Mouse (Mus musculus): ENCODE results near the gene Msh5. TPM values are rescaled to one million over a fixed set of nuclear protein-coding genes. Genes with fewer than 3 reads are reported as not detected.

Gene Msh5
- polyA plus RNA-seq (2016; fragmentation: Nextera tagmentation; extraction: Ambion mirVana): 5.2 and 5.4 TPM in 2 replicates

DNA sequence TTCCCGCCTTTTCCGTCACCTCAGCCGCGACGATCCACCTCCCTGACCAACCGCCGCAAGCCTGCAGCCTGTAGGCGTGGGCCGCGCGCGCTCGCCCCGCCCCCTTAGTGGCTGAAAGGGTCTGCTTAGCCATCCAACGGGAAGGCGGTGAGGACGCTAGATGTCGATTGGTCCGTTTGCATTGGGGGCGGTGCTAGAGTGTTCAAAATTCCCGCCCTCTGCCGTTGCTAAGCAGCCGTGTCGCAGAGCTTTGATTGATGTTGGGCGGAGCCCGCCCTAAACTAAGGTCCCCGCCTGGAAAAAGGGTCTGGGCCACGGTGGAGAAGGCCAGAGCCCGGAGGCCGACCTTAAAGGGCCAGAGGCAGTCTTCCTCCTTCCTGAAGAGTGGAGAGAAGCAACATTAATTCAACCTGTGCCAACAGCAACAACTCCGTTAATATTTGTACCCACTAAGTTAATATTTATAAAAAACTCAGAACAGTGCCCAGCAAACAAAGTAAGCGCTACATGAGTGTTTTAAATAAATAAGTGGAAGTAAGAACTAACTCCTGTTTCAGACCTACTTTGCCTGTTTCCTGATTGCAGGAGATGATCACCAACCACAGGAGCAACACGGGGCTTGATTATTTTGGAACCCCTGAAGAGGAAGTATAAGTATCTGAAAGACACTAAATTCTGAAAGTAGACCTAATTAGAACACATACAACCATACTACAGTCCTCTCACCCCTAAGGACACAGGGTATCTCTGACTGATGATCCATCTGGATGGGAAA, at the start of gene Msh5:
Msh5 (minus strand) TSS at position 65 of the 775 bp plus-strand sequence.
- WGBS: 3% methylated on average over 33 of the region's 33 CpGs

DNA sequence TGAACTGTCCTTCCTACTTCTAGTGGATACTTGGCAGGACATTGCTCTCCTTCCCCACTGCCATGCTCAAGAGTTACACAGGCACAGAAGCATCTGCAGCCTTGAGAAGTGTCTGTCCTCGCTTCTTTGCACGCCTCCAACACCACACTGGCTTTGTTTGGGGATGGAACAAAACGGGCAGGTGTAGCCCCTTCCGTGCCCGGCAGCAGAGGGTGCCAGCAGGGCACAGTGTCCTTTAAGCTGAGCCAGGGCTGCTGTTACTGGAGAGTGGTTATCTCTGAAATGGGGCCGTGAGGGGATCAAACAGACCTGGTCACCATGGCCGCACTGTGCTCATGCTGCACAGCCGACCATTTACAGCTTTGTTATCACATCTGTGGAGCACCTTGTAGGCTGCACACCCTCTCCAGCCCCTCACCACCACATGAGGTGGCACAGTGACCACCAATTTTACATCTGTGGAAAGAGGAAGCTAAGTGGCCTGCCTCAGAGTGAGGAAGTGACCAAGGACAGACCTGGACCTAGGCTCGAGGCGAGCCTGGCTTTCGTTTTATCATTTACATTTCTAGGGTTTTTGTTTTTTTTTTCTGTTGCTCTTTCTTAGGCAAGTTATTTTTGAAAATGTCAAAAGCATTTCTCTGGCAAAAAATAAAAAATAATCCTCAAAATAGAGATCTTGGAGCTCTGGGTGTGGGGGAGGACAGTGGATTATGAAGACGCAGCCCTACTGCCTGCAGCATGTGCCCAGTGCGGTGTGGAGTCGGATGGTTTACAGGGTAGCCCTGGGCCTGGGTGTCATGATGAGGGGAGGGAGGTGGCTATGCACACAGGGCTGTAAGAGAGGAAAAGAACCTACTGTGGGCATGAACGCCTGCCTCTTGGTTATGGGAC, 48.2 kb upstream of the Msh5 start:
- no peak overlapping the region for H3K27ac ChIP-seq
- no peak overlapping the region for H3K4me3 ChIP-seq
- H3K4me1 ChIP-seq: peaks cover 9% of the 10 kb centered on the region
- 92% methylated on average over 15 of the region's 15 CpGs for WGBS
- H3K36me3 ChIP-seq: peaks cover 89% of the 10 kb centered on the region
- no peak for DNase-seq (ENCODE audit: low spot score)
- H3K9me3 ChIP-seq (replicated peaks): no peaks in the 10 kb centered on the region
- H3K27me3 ChIP-seq (ENCODE audit: low read depth, poor library complexity, severe bottlenecking): no peaks in the 10 kb centered on the region

More for the DNA sequence above, at the start of gene Msh5:
- peak; percentile 99 for DNase-seq (ENCODE audit: low spot score)
- Histone ChIP-seq H3K4me3 (peak within 1 kb of the TSS; percentile 70), H3K4me1 (peaks cover 72% of the 10 kb centered on the region), H3K27ac (peak within 1 kb of the TSS; percentile 97), H3K9me3 (replicated peaks) (no peaks in the 10 kb centered on the region), H3K36me3 (no peaks in the 10 kb centered on the region), H3K27me3 (ENCODE audit: low read depth, poor library complexity, severe bottlenecking) (no peaks in the 10 kb centered on the region)

DNA sequence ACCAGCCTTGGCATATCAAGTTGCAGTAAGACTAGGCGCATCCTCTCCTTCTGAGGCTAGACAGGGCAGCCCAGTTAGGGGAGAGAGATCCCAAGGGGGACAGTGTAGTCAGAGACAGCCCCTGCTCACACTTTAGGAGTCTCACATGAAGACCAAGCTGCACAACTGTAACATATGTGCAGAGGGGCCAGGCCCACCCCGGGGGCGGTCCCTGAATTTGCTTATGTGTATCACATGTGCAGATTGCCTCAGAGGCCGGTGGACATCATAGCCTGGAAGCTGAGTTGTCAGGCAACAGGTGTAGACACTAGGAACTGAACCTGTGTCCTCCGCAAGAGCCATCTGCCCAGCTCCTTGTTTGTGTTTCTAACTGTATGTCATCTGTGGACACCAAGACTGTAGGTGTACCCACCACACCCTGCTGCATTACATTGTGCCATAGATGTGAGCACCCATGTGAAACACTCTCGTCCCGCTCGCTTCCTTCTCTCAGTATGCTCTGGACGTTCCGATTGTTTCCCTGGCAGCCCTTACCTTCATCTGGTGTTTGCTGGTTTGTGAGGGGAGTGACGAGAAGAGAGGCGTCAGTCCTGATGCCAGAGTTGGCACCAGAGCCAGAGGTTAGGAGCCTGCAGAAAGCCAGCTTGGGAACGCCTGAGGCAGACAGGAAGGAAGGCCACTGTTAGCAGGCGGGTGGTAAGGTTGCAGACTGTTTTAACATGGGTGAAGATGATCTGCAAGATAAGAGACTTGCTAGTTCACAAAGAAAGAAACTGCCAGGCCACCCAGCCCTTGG, 46.1 kb upstream of the Msh5 start:
- no peaks in the 10 kb centered on the region for H3K27me3 ChIP-seq (ENCODE audit: low read depth, poor library complexity, severe bottlenecking)
- WGBS: 93% methylated on average over 14 of the region's 14 CpGs
- peaks cover 11% of the 10 kb centered on the region for H3K4me1 ChIP-seq
- H3K9me3 ChIP-seq (replicated peaks): no peaks in the 10 kb centered on the region
- H3K36me3 ChIP-seq: peaks cover 69% of the 10 kb centered on the region
- DNase-seq (ENCODE audit: low spot score): no peak
- no peak overlapping the region for H3K4me3 ChIP-seq
- no peak overlapping the region for H3K27ac ChIP-seq

DNA sequence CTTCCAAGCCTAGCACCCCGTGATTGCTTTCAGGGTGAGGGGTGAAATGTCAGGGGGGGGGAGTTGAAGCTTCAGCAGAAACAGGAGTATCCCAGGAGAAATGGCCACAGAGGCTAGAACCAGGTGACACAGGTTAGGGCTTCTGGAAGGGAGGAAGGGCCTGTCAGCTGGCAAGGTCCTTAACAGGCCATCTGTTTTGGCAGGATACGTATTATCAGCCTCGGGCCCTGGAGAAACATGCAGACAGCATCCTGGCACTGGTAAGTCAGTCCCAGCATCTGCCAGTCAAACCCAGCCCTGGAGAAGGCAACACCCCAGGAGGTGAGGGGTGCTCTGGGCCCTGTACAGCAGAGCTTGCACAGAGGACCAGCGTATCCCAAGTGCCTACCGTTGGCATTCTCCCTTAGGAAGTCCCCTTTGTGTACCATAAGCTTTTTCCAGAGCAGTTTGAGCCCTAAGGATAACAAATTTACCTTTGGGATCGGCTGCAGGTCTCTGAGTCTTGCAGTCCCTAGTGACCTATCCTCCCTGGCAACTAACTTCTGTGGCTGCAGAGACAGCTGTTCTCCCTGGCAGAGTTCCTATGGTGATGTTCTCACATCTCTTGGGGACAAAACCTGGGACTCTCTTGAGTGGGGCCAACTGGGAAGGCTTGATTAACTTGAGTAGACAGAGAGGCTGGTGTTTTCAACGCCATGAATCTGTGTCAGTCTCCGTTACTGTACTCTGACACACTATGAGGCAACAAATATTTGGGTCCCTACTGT, 43.8 kb upstream of the Msh5 start:
- H3K4me3 ChIP-seq: peak overlapping the region; percentile 78
- 80% methylated on average over 8 of the region's 8 CpGs for WGBS
- H3K4me1 ChIP-seq: peaks cover 11% of the 10 kb centered on the region
- no peak overlapping the region for H3K27ac ChIP-seq
- no peaks in the 10 kb centered on the region for H3K9me3 ChIP-seq (replicated peaks)
- no peaks in the 10 kb centered on the region for H3K27me3 ChIP-seq (ENCODE audit: low read depth, poor library complexity, severe bottlenecking)
- H3K36me3 ChIP-seq: peaks cover 48% of the 10 kb centered on the region
- no peak for DNase-seq (ENCODE audit: low spot score)

DNA sequence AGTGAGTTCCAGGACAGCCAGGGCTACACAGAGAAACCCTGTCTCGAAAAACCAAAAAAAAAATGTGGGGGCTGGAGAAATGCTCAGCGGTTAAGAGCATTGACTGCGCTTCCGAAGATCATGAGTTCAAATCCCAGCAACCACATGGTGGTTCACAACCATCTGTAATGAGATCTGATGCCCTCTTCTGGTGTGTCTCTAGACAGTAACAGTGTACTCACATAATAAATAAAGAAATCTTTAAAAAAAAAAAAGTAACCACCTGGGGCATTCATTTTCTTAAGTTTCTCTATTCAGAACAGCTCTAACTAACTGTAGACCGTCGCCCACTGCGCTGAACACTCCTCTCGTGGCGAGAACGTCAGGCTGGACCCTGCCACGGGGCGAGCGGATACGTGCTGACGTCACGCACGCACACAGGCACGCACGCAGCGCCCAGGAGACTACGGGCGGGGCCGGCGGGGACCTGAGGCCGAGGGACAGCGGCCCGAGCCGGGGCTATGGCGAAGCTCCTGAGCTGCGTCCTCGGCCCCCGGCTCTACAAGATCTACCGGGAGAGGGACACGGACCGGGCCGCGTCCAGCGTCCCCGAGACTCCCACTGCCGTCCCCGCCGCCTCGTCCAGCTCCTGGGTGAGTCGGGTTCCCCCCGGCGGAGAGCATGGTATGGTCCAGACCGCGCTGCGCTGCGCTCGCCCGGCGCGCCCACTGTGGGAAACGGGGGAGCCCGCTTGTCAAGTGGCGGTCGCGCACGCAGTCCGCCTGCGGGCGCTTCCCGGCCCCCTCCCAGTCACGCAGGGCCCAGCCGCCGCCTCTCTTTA, 42.5 kb upstream of the Msh5 start, which contains the start of gene Abhd16a:
Abhd16a (plus strand) TSS at position 439 of the 820 bp plus-strand sequence.
- DNase-seq (ENCODE audit: low spot score): peak; percentile 97
- Histone ChIP-seq H3K4me1 (peaks cover 11% of the 10 kb centered on the region), H3K9me3 (replicated peaks) (no peaks in the 10 kb centered on the region), H3K27ac (peak within 1 kb of the TSS; percentile 98), H3K27me3 (ENCODE audit: low read depth, poor library complexity, severe bottlenecking) (no peaks in the 10 kb centered on the region), H3K36me3 (peaks cover 36% of the 10 kb centered on the region), H3K4me3 (peak within 1 kb of the TSS; percentile 78)
- 3% methylated on average over 67 of the region's 67 CpGs for WGBS

DNA sequence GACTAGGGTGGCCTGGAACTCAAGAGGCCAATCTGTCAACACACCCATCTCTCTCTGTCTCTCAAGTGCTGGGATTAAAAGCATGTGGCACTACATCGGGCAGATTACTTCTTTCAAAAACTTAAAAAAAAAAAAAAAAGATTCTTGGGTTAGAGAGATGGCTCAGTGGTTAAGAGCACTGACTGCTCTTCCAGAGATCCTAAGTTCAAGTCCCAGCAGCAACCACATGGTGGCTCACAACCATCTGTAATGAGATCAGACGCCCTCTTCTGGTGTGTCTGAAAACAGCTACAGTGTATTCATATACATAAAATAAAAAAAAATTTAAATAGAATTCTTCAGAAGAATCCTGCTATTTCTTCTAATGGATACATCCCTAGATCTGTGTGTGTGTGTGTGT, 41.6 kb upstream of the Msh5 start:
- no peak overlapping the region for H3K4me3 ChIP-seq
- peaks cover 28% of the 10 kb centered on the region for H3K36me3 ChIP-seq
- WGBS: 56% methylated on average over 2 of the region's 2 CpGs
- no peak overlapping the region for H3K27ac ChIP-seq
- DNase-seq (ENCODE audit: low spot score): no peak
- H3K27me3 ChIP-seq (ENCODE audit: low read depth, poor library complexity, severe bottlenecking): no peaks in the 10 kb centered on the region
- no peaks in the 10 kb centered on the region for H3K9me3 ChIP-seq (replicated peaks)
- peaks cover 11% of the 10 kb centered on the region for H3K4me1 ChIP-seq

DNA sequence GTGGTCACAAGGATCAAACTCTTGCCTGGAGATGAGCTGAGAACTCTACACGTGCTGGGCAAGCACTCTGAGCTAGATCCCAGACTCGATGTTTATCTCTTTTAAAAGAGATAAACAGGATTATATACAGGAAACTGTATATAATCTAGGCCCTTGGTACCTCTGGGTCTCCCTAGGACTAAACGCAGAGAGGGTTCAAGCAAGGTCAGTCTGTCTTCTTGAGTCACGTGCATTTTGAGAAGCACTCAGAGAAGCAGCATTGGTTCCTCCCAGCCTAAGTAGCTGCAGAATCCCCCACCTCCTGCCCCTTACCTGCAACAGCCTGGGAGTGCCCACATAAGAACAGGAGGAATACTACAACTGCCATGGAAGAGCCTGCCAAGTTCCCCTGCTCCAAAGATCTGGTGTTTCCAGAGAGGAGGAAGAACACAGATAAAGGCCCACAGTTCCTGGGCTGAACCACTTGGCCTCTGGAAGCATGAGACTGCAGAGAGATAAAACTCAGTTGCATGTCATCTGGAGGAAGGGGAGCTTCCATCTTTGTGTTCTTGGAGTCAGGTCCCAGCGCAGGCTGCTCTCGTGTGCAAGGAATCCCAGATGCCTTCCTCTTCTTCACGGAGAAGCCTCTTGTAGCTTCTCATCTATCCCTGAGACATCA, 38.8 kb upstream of the Msh5 start, which contains the start of gene Ly6g6f:
Ly6g6f (minus strand) TSS at position 403 of the 658 bp plus-strand sequence.
- no peaks in the 10 kb centered on the region for H3K9me3 ChIP-seq (replicated peaks)
- H3K36me3 ChIP-seq: peaks cover 2% of the 10 kb centered on the region; the same call in 1 of the 2 replicates
- no peak within 1 kb of the TSS for H3K27ac ChIP-seq
- no peak within 1 kb of the TSS for H3K4me3 ChIP-seq
- WGBS: 84% methylated on average over 7 of the region's 7 CpGs
- no peaks in the 10 kb centered on the region for H3K27me3 ChIP-seq (ENCODE audit: low read depth, poor library complexity, severe bottlenecking)
- no peak for DNase-seq (ENCODE audit: low spot score)
- peaks cover 8% of the 10 kb centered on the region for H3K4me1 ChIP-seq

DNA sequence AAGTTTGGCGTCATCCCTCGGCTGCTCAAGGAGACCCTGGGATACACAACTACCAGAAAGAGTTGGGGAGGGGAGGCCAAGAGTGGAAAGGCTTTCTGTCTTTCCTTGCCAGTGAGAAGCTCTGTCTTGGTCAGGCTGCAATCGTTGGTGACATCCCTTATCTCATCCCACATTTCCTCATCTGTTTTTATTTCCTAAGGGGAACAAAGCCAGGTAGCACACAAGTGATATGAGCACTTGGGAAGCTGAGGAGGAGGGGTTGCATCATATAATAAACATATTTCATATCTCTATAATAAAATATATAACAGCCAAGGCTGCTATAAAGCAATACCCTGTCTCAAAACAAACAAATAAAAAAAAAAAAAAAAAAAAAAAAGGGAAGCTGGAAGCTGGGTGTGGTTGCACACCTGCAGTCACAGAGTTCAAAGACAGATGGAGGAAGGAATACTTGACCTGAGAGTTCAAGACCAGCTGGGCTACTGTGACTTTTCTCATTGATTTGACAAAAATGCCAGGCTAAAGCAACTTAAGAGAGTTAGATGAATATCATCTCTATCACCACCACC, 37.5 kb upstream of the Msh5 start:
- 0 out of 2 replicates have a peak, but pooled peaks cover 3% of the 10 kb centered on the region for H3K4me1 ChIP-seq
- no peak overlapping the region for H3K4me3 ChIP-seq
- no peaks in the 10 kb centered on the region for H3K36me3 ChIP-seq
- WGBS: 76% methylated on average over 3 of the region's 3 CpGs
- no peak overlapping the region for H3K27ac ChIP-seq
- DNase-seq (ENCODE audit: low spot score): no peak
- H3K27me3 ChIP-seq (ENCODE audit: low read depth, poor library complexity, severe bottlenecking): peaks cover 5% of the 10 kb centered on the region; the same call in 1 of the 2 replicates
- no peaks in the 10 kb centered on the region for H3K9me3 ChIP-seq (replicated peaks)

DNA sequence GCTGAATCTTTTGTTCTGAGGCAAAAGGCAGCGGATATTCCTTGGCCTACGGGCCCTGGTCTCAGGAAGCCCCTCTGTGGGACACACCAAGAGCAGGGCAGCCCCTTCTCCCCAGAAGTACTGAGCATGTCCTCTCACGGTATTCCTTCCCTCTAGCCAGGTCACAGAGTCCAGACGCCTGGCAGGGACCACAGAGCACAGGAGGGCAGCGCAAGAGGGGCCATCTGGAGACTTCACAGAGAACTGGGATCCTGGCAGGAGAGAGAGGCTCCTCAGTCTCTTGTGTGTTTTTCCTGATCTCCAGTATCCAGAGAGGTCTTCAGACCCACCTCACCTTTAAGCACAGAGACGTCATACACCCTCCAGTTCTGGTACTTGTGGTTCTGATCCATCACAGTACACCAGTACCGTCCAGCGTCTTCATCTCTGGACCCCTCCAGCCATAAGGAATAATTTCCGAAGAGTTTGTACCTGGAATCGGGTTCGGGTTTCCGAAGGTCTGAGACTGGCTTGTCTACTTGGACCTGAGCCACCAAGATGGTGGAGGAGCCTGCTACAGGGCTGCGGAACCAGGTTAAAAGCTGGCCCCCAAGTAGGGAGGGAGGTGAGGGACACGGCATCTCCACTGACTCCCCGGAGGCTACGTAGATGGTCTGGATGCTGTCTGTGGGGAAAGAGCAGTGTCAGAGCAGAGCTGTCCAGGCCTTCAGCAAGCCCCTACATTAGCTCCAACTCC, 36.5 kb upstream of the Msh5 start:
- H3K27ac ChIP-seq: no peak overlapping the region
- peaks cover 15% of the 10 kb centered on the region for H3K27me3 ChIP-seq (ENCODE audit: low read depth, poor library complexity, severe bottlenecking)
- no peaks in the 10 kb centered on the region for H3K9me3 ChIP-seq (replicated peaks)
- peaks cover 7% of the 10 kb centered on the region for H3K4me1 ChIP-seq
- 84% methylated on average over 16 of the region's 16 CpGs for WGBS
- H3K4me3 ChIP-seq: no peak overlapping the region
- no peak for DNase-seq (ENCODE audit: low spot score)
- H3K36me3 ChIP-seq: no peaks in the 10 kb centered on the region

DNA sequence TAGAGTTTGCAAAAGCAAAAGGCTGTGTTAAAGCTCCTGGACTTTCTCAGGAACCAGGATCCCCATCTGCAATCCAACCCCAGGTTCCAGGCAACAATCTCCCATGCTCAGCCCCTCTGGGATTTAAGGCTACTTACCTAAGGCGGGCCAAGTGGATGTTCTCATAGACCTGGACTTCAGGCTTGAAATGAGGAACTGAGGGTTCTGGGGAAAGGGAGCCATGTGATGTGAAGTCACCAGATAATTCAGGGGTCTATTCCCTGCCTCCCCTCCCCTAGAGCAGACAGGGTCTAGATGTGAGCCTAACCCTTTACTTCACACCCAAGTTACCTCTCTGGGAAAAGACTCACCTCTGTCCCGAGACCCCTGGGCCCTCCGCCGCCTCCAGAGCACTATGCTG, 34.2 kb upstream of the Msh5 start:
- H3K27ac ChIP-seq: no peak overlapping the region
- no peaks in the 10 kb centered on the region for H3K9me3 ChIP-seq (replicated peaks)
- 86% methylated on average over 4 of the region's 4 CpGs for WGBS
- no peak for DNase-seq (ENCODE audit: low spot score)
- peaks cover 28% of the 10 kb centered on the region for H3K4me1 ChIP-seq
- H3K36me3 ChIP-seq: no peaks in the 10 kb centered on the region
- peaks cover 29% of the 10 kb centered on the region for H3K27me3 ChIP-seq (ENCODE audit: low read depth, poor library complexity, severe bottlenecking)
- no peak overlapping the region for H3K4me3 ChIP-seq
